Mouse (Mus musculus) activated CD4-positive, CD25-positive, alpha-beta regulatory T cell, adult 4 months (primary cell): ENCODE measurements around the gene Plagl1. TPM values are rescaled to one million over a fixed set of nuclear protein-coding genes. Genes with fewer than 3 reads are reported as not detected.

Source experiments
- ATAC-seq: one replicate; pipeline ENCODE4 v1.8.0; 2017
- polyA plus RNA-seq, 2 experiments: library from polyadenylated mRNA; unstranded; fragments of 100-300 nt; shearing (Covaris generic); gene quantifications; one replicate each; pipeline ENCODE4 v1.2.1; 2017

Gene Plagl1
- polyA plus RNA-seq, 2 experiments from 2014 or later: 1.8 to 2.2 TPM

GRCm38 (mm10) chr10:13090596-13091424, 30.5 kb downstream of the Plagl1 start:
- ATAC-seq: peak; percentile 75

GRCm38 (mm10) chr10:13092996-13093395, 32.7 kb downstream of the Plagl1 start:
- no peak for ATAC-seq

- ATAC-seq: no peak
Measured at GRCm38 (mm10) chr10:13098895-13099294, 38.6 kb downstream of the Plagl1 start.

GRCm38 (mm10) chr10:13100061-13100648, 39.9 kb downstream of the Plagl1 start:
- ATAC-seq: no peak

GRCm38 (mm10) chr10:13102360-13102759, 42.1 kb downstream of the Plagl1 start:
- no peak for ATAC-seq

- ATAC-seq: no peak
Measured at GRCm38 (mm10) chr10:13103838-13104237, 43.5 kb downstream of the Plagl1 start.

- ATAC-seq: no peak
Measured at GRCm38 (mm10) chr10:13106909-13107624, 46.8 kb downstream of the Plagl1 start.

GRCm38 (mm10) chr10:13108021-13108548, 47.8 kb downstream of the Plagl1 start:
- ATAC-seq: no peak

GRCm38 (mm10) chr10:13108847-13109246, 48.5 kb downstream of the Plagl1 start:
- ATAC-seq: no peak

GRCm38 (mm10) chr10:13109781-13110180, 49.5 kb downstream of the Plagl1 start:
- ATAC-seq: no peak

- no peak for ATAC-seq
Measured at GRCm38 (mm10) chr10:13112849-13113248, 52.5 kb downstream of the Plagl1 start.

GRCm38 (mm10) chr10:13113641-13114040, 53.3 kb downstream of the Plagl1 start:
- no peak for ATAC-seq

- no peak for ATAC-seq
Measured at GRCm38 (mm10) chr10:13115030-13115429, 54.7 kb downstream of the Plagl1 start.

- ATAC-seq: no peak
Measured at GRCm38 (mm10) chr10:13116706-13117665, 56.7 kb downstream of the Plagl1 start.

- no peak for ATAC-seq
Measured at GRCm38 (mm10) chr10:13118024-13118769, 57.9 kb downstream of the Plagl1 start.

GRCm38 (mm10) chr10:13118770-13119102, 58.4 kb downstream of the Plagl1 start:
- ATAC-seq: no peak

GRCm38 (mm10) chr10:13119300-13119699, 59.0 kb downstream of the Plagl1 start:
- ATAC-seq: no peak

GRCm38 (mm10) chr10:13125811-13126210, 65.5 kb downstream of the Plagl1 start:
- no peak for ATAC-seq

GRCm38 (mm10) chr10:13127335-13127734, 67.0 kb downstream of the Plagl1 start:
- ATAC-seq: no peak

GRCm38 (mm10) chr10:13127946-13128345, 67.6 kb downstream of the Plagl1 start:
- ATAC-seq: no peak

GRCm38 (mm10) chr10:13133850-13134249, 73.5 kb downstream of the Plagl1 start:
- no peak for ATAC-seq
